Mouse (Mus musculus): ENCODE measurements around the gene Alppl2.

GRCm38 (mm10) chr1:87050700-87051099 lies 39.0 kb downstream of the Alppl2 start:
- TF ChIP-seq CTCF (conservative IDR thresholded peaks at IDR 0.05; ENCODE audit: insufficient read depth, insufficient read length, low read depth, low read length): no peak
- no peak for TF ChIP-seq POLR2A (IDR thresholded peaks at IDR 0.05; ENCODE audit: low read depth, low read length)
